Mouse (Mus musculus) retina, embryonic 14.5 days (tissue): ENCODE results near the gene Camta1.
"Not testable (repeated sequence)": the region's sequence is repeated elsewhere in the genome, so short reads cannot be mapped to it uniquely, and the experiment has no call there.

Experiments
- DNase-seq: peaks from one replicate; pipeline ENCODE4 v3.0.0-alpha.2; 2015; ENCODE audit warnings: low spot score

Gene Camta1

GRCm38 (mm10) chr4:150889273-150889954 lies 972.3 kb downstream of the Camta1 start:
- no peak for DNase-seq

GRCm38 (mm10) chr4:150888492-150888891 lies 973.2 kb downstream of the Camta1 start:
- DNase-seq: no peak

GRCm38 (mm10) chr4:150887903-150888302 lies 973.8 kb downstream of the Camta1 start:
- no peak for DNase-seq

- DNase-seq: no peak
Measured at GRCm38 (mm10) chr4:150882632-150883031, 979.0 kb downstream of the Camta1 start.

- no peak for DNase-seq
Measured at GRCm38 (mm10) chr4:150880364-150880763, 981.3 kb downstream of the Camta1 start.

- no peak for DNase-seq
Measured at GRCm38 (mm10) chr4:150879631-150880030, 982.0 kb downstream of the Camta1 start.

- no peak for DNase-seq
Measured at GRCm38 (mm10) chr4:150875393-150875792, 986.3 kb downstream of the Camta1 start.

GRCm38 (mm10) chr4:150874416-150874815 lies 987.3 kb downstream of the Camta1 start:
- DNase-seq: not testable (repeated sequence)

- no peak for DNase-seq
Measured at GRCm38 (mm10) chr4:150872681-150873080, 989.0 kb downstream of the Camta1 start.

- DNase-seq: no peak
Measured at GRCm38 (mm10) chr4:150872139-150872651, 989.5 kb downstream of the Camta1 start.

- no peak for DNase-seq
Measured at GRCm38 (mm10) chr4:150871392-150872138, 990.1 kb downstream of the Camta1 start.

GRCm38 (mm10) chr4:150870963-150871391 lies 990.7 kb downstream of the Camta1 start:
- DNase-seq: no peak

- DNase-seq: no peak
Measured at GRCm38 (mm10) chr4:150869276-150870197, 992.1 kb downstream of the Camta1 start.

- DNase-seq: no peak
Measured at GRCm38 (mm10) chr4:150868859-150869258, 992.8 kb downstream of the Camta1 start.

- DNase-seq: no peak
Measured at GRCm38 (mm10) chr4:150868161-150868560, 993.5 kb downstream of the Camta1 start.
